Mouse (Mus musculus) limb, embryonic 11.5 days (tissue): Measurements from ENCODE around the gene Wrap53. TPM values are rescaled to one million over a fixed set of nuclear protein-coding genes. Genes with fewer than 3 reads are reported as not detected.
"Not testable (repeated sequence)": the region's sequence is repeated elsewhere in the genome, so short reads cannot be mapped to it uniquely, and the experiment has no call there.

Experiments
- ATAC-seq: fragments of 200-750 bp; cut with Nextera tagmentation; 2 replicates; pipeline ENCODE4 v1.8.0; 2017; ENCODE audit warnings: low read depth; ENCODE audit not compliant: insufficient number of reproducible peaks, low FRiP score, low TSS enrichment
- DNase-seq: peaks from one replicate; pipeline ENCODE4 v3.0.0-alpha.2; 2015; ENCODE audit warnings: low spot score
- H3K27ac ChIP-seq: fragments of 300-500 bp; sonication (generic); replicated peaks from 2 replicates; pipeline ENCODE4 v1.5.1; 2014; ENCODE audit warnings: low read depth, mild to moderate bottlenecking, low read length
- H3K27me3 ChIP-seq: fragments of 300-500 bp; sonication (generic); 2 replicates; pipeline ENCODE4 v1.6.1; 2014; ENCODE audit warnings: mild to moderate bottlenecking, low read length, mixed read lengths; ENCODE audit not compliant: control insufficient read depth, insufficient read depth
- H3K36me3 ChIP-seq: fragments of 300-500 bp; sonication (generic); 2 replicates; pipeline ENCODE4 v1.6.1; 2014; ENCODE audit warnings: mild to moderate bottlenecking, low read length, moderate library complexity, mixed read lengths; ENCODE audit not compliant: control insufficient read depth, insufficient read depth
- H3K4me1 ChIP-seq: fragments of 300-500 bp; sonication (generic); 2 replicates; pipeline ENCODE4 v1.6.1; 2014; ENCODE audit warnings: low read length, mixed read lengths; ENCODE audit not compliant: control insufficient read depth, insufficient read depth
- H3K4me2 ChIP-seq: fragments of 300-500 bp; sonication (generic); 2 replicates; pipeline ENCODE4 v1.6.1; 2014; ENCODE audit warnings: low read depth, mild to moderate bottlenecking, moderate library complexity; ENCODE audit not compliant: severe bottlenecking
- H3K4me3 ChIP-seq: fragments of 300-500 bp; sonication (generic); 2 replicates; pipeline ENCODE4 v1.5.1; 2014; ENCODE audit warnings: low read depth, low read length
- H3K9ac ChIP-seq: fragments of 300-500 bp; sonication (generic); 2 replicates; pipeline ENCODE4 v1.6.1; 2014; ENCODE audit warnings: mild to moderate bottlenecking, low read length
- H3K9me3 ChIP-seq: fragments of 300-500 bp; sonication (generic); 2 replicates; pipeline ENCODE4 v1.6.1; 2016; ENCODE audit warnings: low read length; ENCODE audit not compliant: control insufficient read depth
- WGBS: fragments of 180-500 bp; shearing (Covaris S2); extraction: QIAGEN DNeasy Blood & Tissue Kit; methylation state at CpG from one replicate; pipeline ENCODE4 v1.1.7; 2014; 5-methylcytosine and 5-hydroxymethylcytosine counted together
- polyA plus RNA-seq: library from polyadenylated mRNA; unstranded; fragments of >200 nt; fragmentation: Nextera tagmentation; extraction: Ambion mirVana; gene quantifications from 2 replicates; pipeline ENCODE4 v1.2.1, GENCODE M21; 2014

The Wrap53 gene
- 45.7 and 46.9 TPM in 2 replicates for polyA plus RNA-seq

DNA sequence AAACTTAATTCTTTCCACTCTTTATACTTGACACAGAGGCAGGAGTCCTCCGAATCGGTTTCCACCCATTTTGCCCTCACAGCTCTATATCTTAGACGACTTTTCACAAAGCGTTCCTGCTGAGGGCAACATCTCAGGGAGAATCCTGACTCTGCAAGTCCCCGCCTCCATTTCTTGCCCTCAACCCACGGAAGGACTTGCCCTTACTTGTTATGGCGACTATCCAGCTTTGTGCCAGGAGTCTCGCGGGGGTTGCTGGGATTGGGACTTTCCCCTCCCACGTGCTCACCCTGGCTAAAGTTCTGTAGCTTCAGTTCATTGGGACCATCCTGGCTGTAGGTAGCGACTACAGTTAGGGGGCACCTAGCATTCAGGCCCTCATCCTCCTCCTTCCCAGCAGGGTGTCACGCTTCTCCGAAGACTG, at the start of gene Wrap53, which contains the start of gene Trp53:
Gene Wrap53 (minus strand): TSS at position 165 of the 424 bp plus-strand sequence.
Gene Trp53 (plus strand): TSS at position 269 of the 424 bp plus-strand sequence.
- H3K27ac ChIP-seq: peak within 1 kb of the TSS; percentile 87

DNA sequence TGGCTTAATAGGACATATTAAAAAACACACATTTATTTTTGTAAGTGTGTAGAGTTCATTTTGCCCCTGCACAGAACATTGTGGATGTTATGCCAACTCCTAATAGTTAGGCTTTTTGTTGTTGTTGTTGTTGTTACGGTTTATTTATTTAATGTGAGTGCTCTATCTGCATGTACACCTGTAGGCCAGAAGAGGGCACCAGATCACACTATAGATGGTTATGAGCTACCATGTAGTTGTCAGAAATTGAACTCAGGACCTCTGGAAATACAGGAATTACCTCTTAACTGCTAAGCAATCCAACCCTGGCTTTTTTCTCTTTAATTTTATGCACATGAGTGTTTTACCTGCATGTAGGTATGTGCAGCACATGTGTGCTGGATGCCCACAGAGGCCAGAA, 49.7 kb upstream of the Wrap53 start:
- H3K27ac ChIP-seq: no peak overlapping the region
- no peaks in the 10 kb centered on the region for H3K9me3 ChIP-seq
- WGBS: 69% methylated on average over 1 of the region's 1 CpGs
- H3K4me3 ChIP-seq: no peak overlapping the region
- H3K4me2 ChIP-seq: no peak overlapping the region
- DNase-seq: no peak
- H3K4me1 ChIP-seq: no peaks in the 10 kb centered on the region
- ATAC-seq: no peak
- H3K36me3 ChIP-seq: no peaks in the 10 kb centered on the region
- no peaks in the 10 kb centered on the region for H3K27me3 ChIP-seq
- H3K9ac ChIP-seq: no peak overlapping the region

More for the DNA sequence above, at the start of gene Wrap53, which contains the start of gene Trp53:
- Histone ChIP-seq H3K9ac (peak within 1 kb of the TSS; percentile 85), H3K4me2 (peak within 1 kb of the TSS; percentile 66), H3K36me3 (no peaks in the 10 kb centered on the region; the same call in 1 of the 2 replicates), H3K4me3 (peak within 1 kb of the TSS; percentile 84), H3K9me3 (no peaks in the 10 kb centered on the region), H3K4me1 (peaks cover 16% of the 10 kb centered on the region), H3K27me3 (no peaks in the 10 kb centered on the region)
- peak; percentile 48; the same call in 1 of the 2 replicates for ATAC-seq
- under 1% methylated on average over 13 of the region's 13 CpGs for WGBS
- peak; percentile 91 for DNase-seq

DNA sequence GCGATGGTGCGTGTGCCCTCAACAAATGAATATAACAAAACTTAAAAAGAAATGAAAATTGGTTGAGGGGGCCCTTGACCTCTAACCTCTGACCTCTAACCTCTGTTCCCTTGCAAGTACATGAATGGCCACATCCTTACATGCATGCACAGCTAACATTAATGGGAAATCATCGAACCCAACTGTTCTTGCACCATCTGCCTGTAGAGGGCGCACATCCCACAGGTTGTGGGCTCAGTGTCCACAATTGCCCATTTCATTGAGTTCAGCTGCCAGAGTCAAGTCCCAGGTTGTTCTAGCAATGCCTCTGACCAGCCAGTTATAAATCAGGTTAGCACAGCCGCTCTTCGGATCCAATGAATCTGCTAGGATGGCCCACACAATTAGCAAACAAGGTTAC, 48.2 kb upstream of the Wrap53 start:
- WGBS: 33% methylated on average over 6 of the region's 6 CpGs
- Histone ChIP-seq H3K27me3 (no peaks in the 10 kb centered on the region), H3K4me1 (no peaks in the 10 kb centered on the region), H3K4me3 (no peak overlapping the region), H3K4me2 (no peak overlapping the region), H3K9me3 (no peaks in the 10 kb centered on the region), H3K27ac (no peak overlapping the region), H3K9ac (no peak overlapping the region), H3K36me3 (no peaks in the 10 kb centered on the region)
- DNase-seq: peak; percentile 91
- no peak for ATAC-seq

DNA sequence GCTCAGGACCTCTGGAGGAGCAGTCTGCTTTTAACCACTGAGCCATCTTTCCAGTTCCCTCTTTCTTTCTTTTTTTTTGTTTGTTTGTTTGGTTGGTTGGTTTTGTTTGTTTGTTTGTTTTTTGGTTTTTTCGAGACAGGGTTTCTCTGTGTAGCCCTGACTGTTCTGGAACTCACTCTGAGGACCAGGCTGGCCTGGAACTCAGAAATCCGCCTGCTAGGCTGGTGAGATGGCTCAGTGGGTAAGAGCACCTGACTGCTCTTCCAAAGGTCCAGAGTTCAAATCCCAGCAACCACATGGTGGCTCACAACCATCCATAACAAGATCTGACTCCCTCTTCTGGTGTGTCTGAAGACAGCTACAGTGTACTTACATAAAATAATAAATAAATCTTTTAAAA, 44.3 kb upstream of the Wrap53 start:
- H3K27ac ChIP-seq, H3K9ac ChIP-seq, H3K9me3 ChIP-seq, H3K27me3 ChIP-seq, H3K36me3 ChIP-seq, DNase-seq, H3K4me1 ChIP-seq, H3K4me3 ChIP-seq, H3K4me2 ChIP-seq, ATAC-seq: not testable (repeated sequence)
- 85% methylated on average over 2 of the region's 2 CpGs for WGBS

GRCm38 (mm10) chr11:69623006-69623405, 43.0 kb upstream of the Wrap53 start:
- no peaks in the 10 kb centered on the region for H3K27me3 ChIP-seq
- no peak overlapping the region for H3K9ac ChIP-seq
- H3K9me3 ChIP-seq: no peaks in the 10 kb centered on the region
- H3K4me3 ChIP-seq: no peak overlapping the region
- DNase-seq: no peak
- no peaks in the 10 kb centered on the region for H3K36me3 ChIP-seq
- peaks cover 8% of the 10 kb centered on the region for H3K4me1 ChIP-seq
- ATAC-seq: no peak
- H3K27ac ChIP-seq: no peak overlapping the region
- 69% methylated on average over 4 of the region's 4 CpGs for WGBS
- no peak overlapping the region for H3K4me2 ChIP-seq

GRCm38 (mm10) chr11:69622406-69622805, 42.4 kb upstream of the Wrap53 start:
- Histone ChIP-seq H3K4me2 (peak overlapping the region; percentile 70), H3K4me3 (peak overlapping the region; percentile 34), H3K9me3 (no peaks in the 10 kb centered on the region), H3K27me3 (no peaks in the 10 kb centered on the region), H3K27ac (no peak overlapping the region), H3K4me1 (peaks cover 8% of the 10 kb centered on the region), H3K36me3 (no peaks in the 10 kb centered on the region), H3K9ac (peak overlapping the region; percentile 60)
- 47% methylated on average over 6 of the region's 6 CpGs for WGBS
- no peak for DNase-seq
- 0 out of 2 replicates have a peak, but pooled peaks have one; percentile 13 for ATAC-seq

DNA sequence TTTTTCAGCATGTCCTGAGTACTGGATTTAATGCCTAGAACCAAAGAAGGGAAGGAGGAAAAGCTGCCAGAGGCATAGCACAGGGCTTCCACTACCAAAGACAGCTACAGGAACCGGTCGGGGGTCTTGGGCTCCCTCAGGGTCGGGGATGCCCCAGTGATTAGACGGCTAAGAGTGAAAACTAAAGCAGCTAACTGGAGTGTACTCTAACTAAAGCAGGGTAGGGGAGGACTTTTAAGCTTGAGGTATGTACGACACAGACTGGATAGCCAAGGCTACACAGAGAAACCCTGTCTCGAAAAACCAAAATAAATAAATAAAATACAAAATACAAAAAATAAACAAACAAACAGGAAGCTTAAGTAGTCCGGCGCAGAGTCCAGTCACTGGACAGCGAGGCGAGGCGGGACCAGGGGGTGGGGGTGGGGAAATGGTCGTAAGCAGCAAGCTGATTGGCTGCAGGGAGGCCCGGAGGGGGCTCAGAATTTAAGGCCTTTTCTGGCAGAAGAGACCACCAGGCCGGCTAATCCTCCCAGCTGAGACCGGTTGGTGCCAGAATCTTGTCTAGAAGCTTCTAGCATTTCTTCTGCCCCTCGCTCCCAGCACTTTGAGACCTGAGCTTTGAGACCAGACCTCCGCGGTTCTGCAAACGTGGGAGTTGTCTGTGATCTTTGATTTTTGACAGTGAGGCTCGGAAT, 41.7 kb upstream of the Wrap53 start, which contains the start of gene Sat2:
Gene Sat2 (plus strand): TSS at position 454 of the 698 bp plus-strand sequence.
- Histone ChIP-seq H3K9ac (peak within 1 kb of the TSS; percentile 60), H3K27ac (no peak within 1 kb of the TSS), H3K4me1 (peaks cover 8% of the 10 kb centered on the region), H3K27me3 (no peaks in the 10 kb centered on the region), H3K4me2 (peak within 1 kb of the TSS; percentile 70), H3K9me3 (no peaks in the 10 kb centered on the region), H3K4me3 (peak within 1 kb of the TSS; percentile 34), H3K36me3 (no peaks in the 10 kb centered on the region)
- DNase-seq (peak; percentile 80), ATAC-seq (peak; percentile 59)
- 1% methylated on average over 20 of the region's 20 CpGs for WGBS

- no peak overlapping the region for H3K27ac ChIP-seq
- H3K9ac ChIP-seq: no peak overlapping the region
- no peaks in the 10 kb centered on the region for H3K9me3 ChIP-seq
- no peaks in the 10 kb centered on the region for H3K36me3 ChIP-seq
- no peak overlapping the region for H3K4me2 ChIP-seq
- ATAC-seq (no peak), DNase-seq (no peak)
- peaks cover 8% of the 10 kb centered on the region for H3K4me1 ChIP-seq
- no peak overlapping the region for H3K4me3 ChIP-seq
- WGBS: 92% methylated on average over 7 of the region's 7 CpGs
- no peaks in the 10 kb centered on the region for H3K27me3 ChIP-seq
Measured at GRCm38 (mm10) chr11:69620394-69621081, 40.5 kb upstream of the Wrap53 start.
